Mouse (Mus musculus): ENCODE results near the gene Adamtsl4.
"Not testable (repeated sequence)": the region's sequence is repeated elsewhere in the genome, so short reads cannot be mapped to it uniquely, and the experiment has no call there.

The Adamtsl4 gene

DNA sequence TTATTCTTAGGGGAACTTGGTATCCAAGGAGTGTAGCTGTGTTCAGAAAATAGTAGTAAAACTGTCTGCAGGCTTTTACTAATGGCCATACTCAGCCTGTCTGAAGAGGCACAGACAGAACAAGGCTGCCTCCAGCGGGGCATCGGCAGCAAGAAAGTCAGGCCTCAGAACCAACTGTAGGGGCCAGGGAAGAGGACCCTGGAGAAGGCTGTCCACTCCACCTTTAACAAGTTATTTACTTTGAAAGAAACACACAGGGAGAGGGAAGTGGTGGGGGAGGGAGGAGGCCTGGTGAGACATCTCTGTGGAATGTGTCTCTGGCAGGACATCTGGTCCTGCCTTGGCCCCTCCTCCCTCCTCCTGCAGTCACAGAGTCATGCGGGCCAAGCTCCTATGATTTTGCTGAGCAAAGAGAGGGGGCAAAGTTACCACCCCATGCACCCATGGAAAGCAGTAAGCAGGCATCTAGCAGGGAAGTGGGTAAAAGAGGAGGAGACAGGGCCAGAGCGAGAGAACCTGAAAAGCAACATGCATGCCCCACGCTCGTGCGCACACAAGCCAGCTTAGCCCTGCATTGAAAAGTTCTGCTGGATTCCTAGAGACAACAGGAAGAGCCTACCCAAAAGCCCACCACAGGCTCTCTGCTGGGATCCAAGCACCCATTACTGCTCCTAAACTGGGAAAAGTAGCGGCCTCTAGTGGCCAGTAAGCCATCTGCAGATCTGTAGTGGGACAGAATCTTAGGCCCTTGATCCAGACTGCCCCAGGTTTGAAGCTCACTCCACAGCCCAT lies 12.2 kb downstream of the Adamtsl4 start:
- DNase-seq, result peak; percentile 90 to 96

GRCm38 (mm10) chr3:95674812-95675211 lies 12.9 kb downstream of the Adamtsl4 start:
- DNase-seq, result peak; percentile 79 to 86

DNA sequence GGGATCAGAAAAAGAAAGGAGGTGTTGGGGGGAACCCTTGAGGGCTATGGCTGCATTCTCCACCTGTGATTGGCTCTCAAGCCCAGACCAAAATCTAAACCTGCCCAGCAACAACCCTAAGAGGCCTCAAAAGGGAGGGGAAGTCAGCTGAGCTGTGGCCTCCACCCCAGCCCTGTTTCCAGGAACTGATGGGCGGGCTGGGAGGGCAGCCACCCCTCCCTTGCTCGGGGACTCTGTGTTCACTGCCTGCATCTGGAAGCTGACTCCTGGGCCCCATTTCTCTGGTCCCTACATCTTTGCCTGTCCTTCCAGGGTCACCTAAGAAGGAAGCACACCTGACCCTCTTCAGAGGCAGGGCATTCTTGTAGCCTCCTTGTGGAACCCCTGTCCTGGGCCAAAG lies 13.5 kb downstream of the Adamtsl4 start:
- peak; percentile 79 to 89 for DNase-seq

GRCm38 (mm10) chr3:95673707-95674211 lies 14.0 kb downstream of the Adamtsl4 start:
- peak in 1 of 2 experiments; percentile 39 for DNase-seq

DNA sequence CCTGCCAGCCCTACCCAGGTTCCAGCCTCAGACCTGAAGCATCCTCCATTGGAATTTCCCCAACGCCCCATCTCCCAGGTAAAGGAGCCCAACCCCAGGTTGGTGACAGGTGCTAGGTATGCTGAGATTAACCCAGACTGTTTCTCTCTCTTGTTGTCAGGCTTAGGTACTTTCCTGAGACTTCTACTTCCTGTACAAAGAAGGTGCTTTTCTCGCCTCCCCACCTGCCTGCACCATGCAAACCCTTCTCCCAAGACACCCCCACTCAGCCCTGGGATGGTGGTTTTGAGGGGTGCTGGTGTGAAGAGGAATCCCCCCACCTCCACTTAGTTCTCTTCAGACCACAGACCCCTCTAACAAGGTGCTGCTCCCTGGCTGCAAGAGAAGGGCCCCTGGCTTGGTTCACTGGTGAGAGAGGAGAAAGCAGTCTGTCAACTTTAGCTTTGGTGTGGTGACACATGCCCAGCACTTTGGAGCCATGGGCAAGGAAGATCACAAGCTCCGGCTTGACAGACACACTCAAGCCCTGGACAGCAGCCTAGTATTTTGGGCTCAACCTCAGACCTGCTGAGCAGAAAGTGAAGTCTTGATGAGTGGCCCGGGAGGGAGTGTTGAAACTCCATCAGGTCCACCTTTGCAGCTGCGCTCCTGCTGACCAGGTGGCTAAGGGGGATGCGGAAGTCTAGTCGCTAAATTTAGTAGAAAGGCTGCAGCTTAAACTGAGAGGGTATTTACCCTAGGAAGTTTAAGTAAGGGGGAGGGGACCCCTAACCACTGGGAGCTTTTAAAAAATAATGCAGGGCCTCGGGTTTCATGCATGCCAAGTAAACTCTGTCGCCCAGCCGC lies 14.6 kb downstream of the Adamtsl4 start:
- no peak for DNase-seq

DNA sequence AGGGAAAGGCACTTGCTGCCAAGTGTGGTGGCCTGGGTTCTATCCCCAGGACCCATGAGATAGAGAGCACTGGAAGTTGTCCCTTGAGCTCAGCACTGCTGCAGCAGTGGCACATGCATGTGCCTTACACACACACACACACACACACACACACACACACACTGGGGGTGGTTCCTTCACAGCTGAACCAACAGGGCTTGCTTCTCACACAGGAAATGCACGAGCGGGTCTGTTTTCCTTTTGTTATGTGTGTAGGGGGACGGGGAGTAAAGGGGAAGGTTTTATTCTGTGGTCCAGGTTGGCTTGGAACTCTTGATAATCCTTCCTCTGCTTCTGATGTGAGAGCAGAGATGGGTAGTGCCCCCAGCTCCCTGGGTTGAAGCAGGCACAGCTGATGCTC lies 15.3 kb downstream of the Adamtsl4 start:
- peak in 1 of 2 experiments; percentile 46 for DNase-seq

GRCm38 (mm10) chr3:95671201-95671600 lies 16.5 kb downstream of the Adamtsl4 start:
- DNase-seq, result no peak

GRCm38 (mm10) chr3:95670419-95670818 lies 17.3 kb downstream of the Adamtsl4 start:
- DNase-seq, result not testable (repeated sequence)

DNA sequence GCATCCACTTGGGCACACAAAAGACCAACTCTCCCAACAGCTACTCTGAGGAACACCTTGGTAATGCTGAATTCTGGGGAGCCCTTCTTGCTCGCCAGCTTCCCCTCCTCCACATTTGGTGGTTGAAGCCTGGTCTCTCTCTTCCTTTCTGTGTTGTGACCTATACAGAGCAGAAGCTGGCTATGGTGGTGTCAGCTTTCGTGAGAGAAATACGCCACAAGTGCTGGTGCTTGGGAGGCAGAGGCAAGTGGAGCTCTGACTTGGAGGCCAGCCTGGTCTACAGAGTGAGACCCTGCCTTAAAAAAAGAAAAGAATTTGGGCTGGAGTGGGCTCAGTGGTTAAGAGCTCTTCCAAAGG lies 18.4 kb downstream of the Adamtsl4 start:
- DNase-seq, result no peak

DNA sequence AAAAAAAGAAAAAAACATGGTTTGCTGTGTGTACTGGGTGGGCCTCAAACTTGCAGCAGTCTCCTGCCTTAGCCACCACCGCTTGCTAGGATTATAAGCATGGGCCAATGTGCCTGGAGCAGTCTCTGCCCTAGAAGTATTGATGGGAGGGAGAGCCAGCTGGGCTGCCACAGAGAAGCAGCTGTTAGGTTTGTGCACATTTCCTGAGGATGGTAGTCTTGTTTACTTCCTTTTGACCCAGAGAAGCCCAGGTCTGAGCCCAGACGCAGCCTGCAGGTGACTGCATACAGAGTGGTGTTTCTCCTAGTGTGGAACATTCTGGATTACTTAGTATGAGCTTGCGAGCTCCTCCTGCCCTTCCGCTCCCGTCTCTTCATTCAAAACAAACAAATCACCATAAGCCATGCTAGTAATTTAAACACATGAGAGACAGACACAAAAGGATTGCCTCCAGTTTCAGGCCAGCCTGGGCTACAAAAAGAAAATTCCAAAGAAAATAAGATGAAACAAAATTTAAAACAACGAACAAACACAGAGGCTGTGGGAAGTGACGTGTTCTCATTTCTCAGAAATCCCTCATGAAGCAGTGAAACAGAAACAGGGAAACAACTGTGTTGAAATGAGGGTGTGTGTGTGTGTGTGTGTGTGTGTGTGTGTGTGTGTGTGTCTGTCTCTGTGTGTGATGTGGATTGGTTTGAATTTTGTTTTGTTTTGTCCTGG lies 19.0 kb downstream of the Adamtsl4 start:
- DNase-seq, result peak in 1 of 2 experiments; percentile 37

- DNase-seq, result peak; percentile 77 to 86
These were observed 19.7 kb downstream of the Adamtsl4 start for GRCm38 (mm10) chr3:95668026-95668425.

DNA sequence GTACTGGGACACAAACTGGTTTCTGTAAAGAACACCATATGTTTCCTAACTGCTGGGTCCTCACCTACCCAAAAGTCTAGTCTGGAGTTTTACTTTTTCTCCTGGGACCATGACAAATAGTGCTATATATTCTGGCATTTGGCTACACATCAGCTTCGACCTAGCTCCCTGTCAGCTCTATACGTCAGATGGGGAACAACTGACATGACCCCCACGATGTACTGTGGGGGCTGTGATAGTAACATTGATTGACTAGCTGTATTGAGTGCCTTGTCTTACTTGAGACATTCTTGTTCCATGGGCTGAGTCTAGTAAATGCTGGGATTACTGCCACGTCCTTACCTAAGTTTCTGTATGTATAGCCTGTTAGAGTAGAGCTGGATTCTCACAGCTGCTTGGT lies 20.2 kb downstream of the Adamtsl4 start:
- no peak for DNase-seq

GRCm38 (mm10) chr3:95666124-95666844 lies 21.4 kb downstream of the Adamtsl4 start:
- DNase-seq, result peak; percentile 73 to 76

DNA sequence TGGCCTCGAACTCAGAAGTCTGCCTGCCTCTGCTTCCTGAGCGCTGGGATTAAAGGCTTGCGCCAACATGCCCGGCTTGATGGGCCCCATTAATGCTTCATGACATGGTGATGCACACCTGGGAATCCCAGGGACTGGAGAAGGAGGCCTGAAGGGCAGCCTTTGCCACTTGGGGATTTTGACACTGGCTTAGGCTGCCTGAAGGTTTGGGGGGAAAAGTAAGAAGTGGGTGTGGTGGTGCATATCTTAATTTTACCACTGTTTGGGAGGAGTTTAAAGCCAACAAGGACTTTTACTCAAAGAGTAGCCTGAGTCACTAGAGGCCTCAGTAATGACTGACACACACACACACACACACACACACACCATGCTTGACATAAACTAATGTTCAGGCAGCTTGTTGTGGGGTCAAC lies 22.8 kb downstream of the Adamtsl4 start:
- no peak for DNase-seq

DNA sequence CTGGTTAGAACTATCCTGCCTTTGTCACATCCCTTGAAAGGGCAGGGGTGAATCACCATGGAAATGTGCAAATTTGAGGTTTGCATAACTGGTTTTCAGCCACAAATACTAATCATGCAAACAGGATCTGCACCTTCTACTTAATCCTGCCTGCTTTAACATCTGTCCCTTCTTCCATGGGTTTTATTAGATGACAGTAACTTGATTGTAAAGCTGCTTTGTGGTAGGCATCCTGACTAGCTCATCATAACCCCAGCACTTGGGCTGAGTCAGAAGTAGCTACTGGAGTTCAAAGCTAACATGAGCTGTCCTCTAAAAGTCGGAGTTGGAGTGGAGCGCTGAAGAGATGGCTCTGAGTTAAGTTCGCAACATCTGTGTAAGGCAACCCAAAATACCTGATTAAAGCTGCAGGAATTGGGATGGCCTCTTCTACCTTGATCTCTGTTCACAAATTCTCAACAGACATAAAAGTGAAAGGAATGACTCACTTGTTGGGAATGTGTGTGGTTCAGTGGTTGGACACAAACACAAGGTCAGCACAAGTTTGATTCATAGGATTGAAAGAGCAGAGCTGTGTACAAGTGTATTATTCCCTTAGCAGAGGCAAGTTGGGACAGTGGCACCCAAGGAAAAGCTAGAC lies 23.6 kb downstream of the Adamtsl4 start:
- DNase-seq, result no peak

DNA sequence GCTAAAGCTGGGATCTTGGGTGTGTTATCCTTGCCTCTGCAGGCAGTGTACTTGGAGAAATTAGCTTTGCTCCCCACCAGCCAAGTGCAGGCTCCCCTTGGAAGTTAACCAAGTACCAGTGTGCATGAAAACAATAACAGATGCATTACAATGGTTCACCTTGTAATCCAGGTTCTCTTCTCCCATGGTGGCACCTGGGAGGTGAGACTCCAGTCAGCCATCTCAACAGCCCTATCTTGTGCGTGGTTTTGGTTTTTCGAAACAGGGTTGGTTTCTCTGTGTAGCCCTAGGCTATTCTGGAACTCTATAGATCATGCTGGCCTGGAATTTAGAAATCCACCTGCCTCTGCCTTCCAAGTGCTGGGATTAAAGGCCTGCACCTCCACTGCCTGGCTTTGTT lies 24.2 kb downstream of the Adamtsl4 start:
- no peak for DNase-seq

DNA sequence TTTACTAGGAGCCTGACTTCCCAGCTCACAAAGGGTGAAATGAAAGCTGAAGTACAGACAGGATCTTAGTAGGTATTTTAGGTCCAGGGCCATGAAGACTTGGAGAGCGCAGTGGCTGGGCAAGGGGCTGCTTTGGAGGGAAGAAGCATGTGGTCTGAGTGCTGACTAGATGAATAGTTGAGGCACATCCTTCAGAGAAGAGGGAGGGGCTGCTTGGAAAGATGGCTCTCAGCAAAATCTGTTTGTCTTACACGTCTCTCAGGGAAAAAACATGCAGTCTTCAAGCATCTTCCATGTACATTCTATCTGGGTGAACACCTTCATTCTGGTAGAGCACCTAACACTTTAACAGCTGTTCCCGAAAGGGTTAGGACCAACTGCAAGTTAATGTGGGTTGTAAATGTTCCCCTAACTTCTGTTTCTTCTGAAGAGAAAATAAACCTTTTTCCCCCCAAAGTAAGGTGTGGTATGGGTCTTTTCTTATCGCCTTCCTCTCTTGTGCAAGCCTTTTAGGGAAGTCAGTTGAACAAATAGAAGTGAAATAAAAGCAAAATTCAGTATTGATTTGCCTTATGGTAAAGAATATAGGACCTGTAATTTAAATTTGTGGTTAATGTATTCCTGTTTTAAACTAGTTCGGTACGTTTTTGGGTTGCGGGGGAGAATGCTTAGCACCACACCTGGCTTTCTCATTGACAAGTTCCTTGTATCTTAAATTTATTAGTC lies 24.8 kb downstream of the Adamtsl4 start:
- no peak for DNase-seq

- DNase-seq, result peak; percentile 56 to 70
These were observed 25.6 kb downstream of the Adamtsl4 start for GRCm38 (mm10) chr3:95661945-95662715.

GRCm38 (mm10) chr3:95660788-95661478 lies 26.8 kb downstream of the Adamtsl4 start:
- DNase-seq, result peak in 1 of 2 experiments; percentile 39

DNA sequence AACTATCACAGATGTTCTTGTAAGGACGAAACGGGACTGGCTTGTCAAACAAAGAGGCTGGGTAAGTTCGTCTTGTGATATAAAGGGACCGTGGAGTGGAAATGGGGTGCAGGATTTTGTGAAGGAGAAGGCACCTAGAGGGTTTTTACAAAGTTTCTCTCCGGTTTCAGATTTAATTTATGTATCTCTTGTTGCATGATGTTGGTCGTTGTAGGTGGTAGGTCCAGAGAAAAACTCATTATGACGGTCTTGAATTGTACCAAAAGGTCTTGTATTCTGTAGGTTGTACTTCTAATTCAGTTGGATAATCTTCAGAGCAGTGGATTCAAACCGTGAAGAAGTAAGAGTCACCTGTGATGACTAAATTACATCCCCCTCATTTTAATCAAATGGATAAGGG lies 27.8 kb downstream of the Adamtsl4 start:
- DNase-seq, result no peak

Data from kidney, postnatal 36 days (tissue).